Mouse (Mus musculus) myocyte (in vitro differentiated cells): ENCODE measurements around the gene Adamts16. TPM values are rescaled to one million over a fixed set of nuclear protein-coding genes. Genes with fewer than 3 reads are reported as not detected.
A peak's percentile ranks its signal among the peaks of the same experiment; 100 is the strongest.

Experiments
- H3K27me3 ChIP-seq: one replicate; pipeline ENCODE4 v1.6.1; 2011; ENCODE audit not compliant: control insufficient read depth, insufficient read depth, insufficient read length
- H3K36me3 ChIP-seq: one replicate; pipeline ENCODE4 v1.6.1; 2011; ENCODE audit not compliant: control insufficient read depth, insufficient read depth
- H3K4me2 ChIP-seq: one replicate; pipeline ENCODE4 v1.6.1; 2011; ENCODE audit warnings: low read depth, control low read depth
- H3K4me3 ChIP-seq: one replicate; pipeline ENCODE4 v1.5.1; 2011; ENCODE audit warnings: mild to moderate bottlenecking, control low read depth, moderate library complexity
- H3K79me2 ChIP-seq: one replicate; pipeline ENCODE4 v1.6.1; 2011; ENCODE audit not compliant: control insufficient read depth, insufficient read depth
- H3ac ChIP-seq: one replicate; pipeline ENCODE4 v1.6.1; 2011; ENCODE audit not compliant: control insufficient read depth, insufficient read length
- CEBPB ChIP-seq: IDR thresholded peaks from 2 replicates; pipeline ENCODE4 v1.6.1; 2011; ENCODE audit warnings: mild to moderate bottlenecking, moderate library complexity; ENCODE audit not compliant: poor library complexity, insufficient read depth, severe bottlenecking
- E2F4 ChIP-seq: IDR thresholded peaks from one replicate; pipeline ENCODE4 v1.6.1; 2011; ENCODE audit warnings: mild to moderate bottlenecking, control low read depth, moderate library complexity; ENCODE audit not compliant: insufficient read depth
- MAX ChIP-seq: IDR thresholded peaks from one replicate; pipeline ENCODE4 v1.6.1; 2011; ENCODE audit warnings: low read depth, mild to moderate bottlenecking, control low read depth
- MYOD1 ChIP-seq, 3 experiments: IDR thresholded peaks; one replicate each; pipeline ENCODE4 v1.6.1; 2011; ENCODE audit warnings: control low read depth in 2 of 3, low read depth in 2 of 3, mild to moderate bottlenecking in 2 of 3, moderate library complexity in 1 of 3; ENCODE audit not compliant: insufficient read length in 2 of 3, control insufficient read depth in 1 of 3
- MYOG ChIP-seq, 3 experiments: IDR thresholded peaks; one replicate each; pipeline ENCODE4 v1.6.1; 2011; ENCODE audit warnings: control low read depth in 2 of 3, low read depth in 2 of 3, mild to moderate bottlenecking in 2 of 3; ENCODE audit not compliant: insufficient read length in 2 of 3, control insufficient read depth in 1 of 3, insufficient read depth in 1 of 3
- POLR2A ChIP-seq: IDR thresholded peaks from one replicate; pipeline ENCODE4 v1.6.1; 2011; ENCODE audit warnings: low read depth, mild to moderate bottlenecking, control low read depth, moderate library complexity; ENCODE audit not compliant: insufficient read length
- POLR2AphosphoS2 ChIP-seq: IDR thresholded peaks from one replicate; pipeline ENCODE4 v1.6.1; 2011; ENCODE audit warnings: low read depth, control low read depth; ENCODE audit not compliant: insufficient read length
- REST ChIP-seq: IDR thresholded peaks from one replicate; pipeline ENCODE4 v1.6.1; 2011; ENCODE audit warnings: mild to moderate bottlenecking, control low read depth, moderate library complexity; ENCODE audit not compliant: insufficient read depth, insufficient read length
- SRF ChIP-seq: IDR thresholded peaks from one replicate; pipeline ENCODE4 v1.6.1; 2011; ENCODE audit warnings: low read depth; ENCODE audit not compliant: control insufficient read depth, insufficient read length
- TCF12 ChIP-seq: IDR thresholded peaks from one replicate; pipeline ENCODE4 v1.6.1; 2011; ENCODE audit warnings: mild to moderate bottlenecking, control low read depth; ENCODE audit not compliant: poor library complexity, insufficient read depth, severe bottlenecking
- TCF3 ChIP-seq: IDR thresholded peaks from one replicate; pipeline ENCODE4 v1.6.1; 2011; ENCODE audit warnings: low read depth, control low read depth; ENCODE audit not compliant: insufficient read length
- USF1 ChIP-seq: IDR thresholded peaks from one replicate; pipeline ENCODE4 v1.6.1; 2011; ENCODE audit warnings: low read depth, mild to moderate bottlenecking, control low read depth, moderate library complexity
- polyA plus RNA-seq: library from polyadenylated mRNA; unstranded; fragments of >200 nt; fragmentation: generic; extraction: Trizol; gene quantifications from one replicate; pipeline ENCODE4 v1.2.1, GENCODE M21; 2012; ENCODE audit warnings: missing spikeins

The Adamts16 gene
- polyA plus RNA-seq, 1 experiment = 0.67 TPM

DNA sequence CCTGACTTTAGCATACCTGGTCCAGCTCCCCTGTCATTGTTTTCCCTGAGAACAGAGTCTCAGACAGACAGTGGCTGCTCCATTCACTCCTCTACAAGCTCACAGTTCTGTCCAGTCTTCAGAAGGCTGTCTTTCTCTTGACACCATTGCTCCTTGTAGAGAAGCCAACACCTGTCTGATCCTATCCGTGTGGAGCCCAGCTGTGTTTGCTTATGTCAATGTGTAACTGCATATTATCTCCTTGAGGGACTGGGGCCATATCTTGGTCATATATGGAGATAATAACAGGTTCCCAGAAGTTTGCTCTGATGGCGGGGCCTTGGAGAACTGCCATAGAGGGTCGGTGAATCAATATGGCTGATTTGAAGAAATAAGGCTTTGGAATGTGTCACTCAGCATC, 115.4 kb downstream of the Adamts16 start:
- H3K27me3 ChIP-seq = no peaks in the 10 kb centered on the region
- no peaks in the 10 kb centered on the region for H3K36me3 ChIP-seq
- no peak overlapping the region for H3ac ChIP-seq
- no peak overlapping the region for H3K4me3 ChIP-seq
- no peak overlapping the region for H3K4me2 ChIP-seq
- TF ChIP-seq CEBPB (no peak), MYOD1 (IDR thresholded peaks at IDR 0.05; ENCODE audit: control insufficient read depth in 1 of 3, insufficient read length in 2 of 3, low read depth in 2 of 3) (peak in 1 of 3 experiments; percentile 21), MAX (no peak)
- H3K79me2 ChIP-seq = no peaks in the 10 kb centered on the region

DNA sequence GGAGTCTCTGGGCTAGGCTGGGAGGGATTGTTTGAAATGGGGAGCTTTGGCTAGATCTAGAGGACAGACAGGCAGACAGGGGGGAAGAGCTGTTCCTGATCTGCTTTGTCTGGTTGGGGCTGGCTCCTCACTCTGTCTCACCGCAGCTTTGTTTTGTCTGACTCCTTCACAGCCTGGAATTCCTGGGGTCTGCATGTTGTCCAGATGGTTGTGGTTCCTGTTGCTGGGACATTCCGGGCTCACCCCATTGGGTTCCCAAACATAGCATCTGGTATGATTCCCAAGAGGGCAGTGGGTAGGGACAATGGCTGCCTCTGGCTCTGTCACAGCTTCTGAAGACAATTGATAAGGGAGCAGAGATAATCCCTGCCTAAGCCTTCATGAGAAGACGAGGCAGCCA, 117.0 kb downstream of the Adamts16 start:
- Histone ChIP-seq H3K79me2 (no peaks in the 10 kb centered on the region), H3K4me2 (peak overlapping the region; percentile 55), H3K27me3 (no peaks in the 10 kb centered on the region), H3K36me3 (no peaks in the 10 kb centered on the region), H3K4me3 (no peak overlapping the region), H3ac (no peak overlapping the region)
- TF ChIP-seq POLR2AphosphoS2 = no peak
- peak in 2 of 3 experiments; percentile 29 to 46 for TF ChIP-seq MYOD1 (IDR thresholded peaks at IDR 0.05; ENCODE audit: control insufficient read depth in 1 of 3, insufficient read length in 2 of 3, low read depth in 2 of 3)
- peak in 2 of 3 experiments; percentile 15 to 65 for TF ChIP-seq MYOG (IDR thresholded peaks at IDR 0.05; ENCODE audit: control insufficient read depth in 1 of 3, insufficient read depth in 1 of 3, insufficient read length in 2 of 3, low read depth in 2 of 3)
- no peak for TF ChIP-seq E2F4
- TF ChIP-seq POLR2A = no peak
- peak; percentile 55 for TF ChIP-seq TCF12
- TF ChIP-seq TCF3 = peak; percentile 4
- TF ChIP-seq REST = no peak
- TF ChIP-seq CEBPB = no peak

DNA sequence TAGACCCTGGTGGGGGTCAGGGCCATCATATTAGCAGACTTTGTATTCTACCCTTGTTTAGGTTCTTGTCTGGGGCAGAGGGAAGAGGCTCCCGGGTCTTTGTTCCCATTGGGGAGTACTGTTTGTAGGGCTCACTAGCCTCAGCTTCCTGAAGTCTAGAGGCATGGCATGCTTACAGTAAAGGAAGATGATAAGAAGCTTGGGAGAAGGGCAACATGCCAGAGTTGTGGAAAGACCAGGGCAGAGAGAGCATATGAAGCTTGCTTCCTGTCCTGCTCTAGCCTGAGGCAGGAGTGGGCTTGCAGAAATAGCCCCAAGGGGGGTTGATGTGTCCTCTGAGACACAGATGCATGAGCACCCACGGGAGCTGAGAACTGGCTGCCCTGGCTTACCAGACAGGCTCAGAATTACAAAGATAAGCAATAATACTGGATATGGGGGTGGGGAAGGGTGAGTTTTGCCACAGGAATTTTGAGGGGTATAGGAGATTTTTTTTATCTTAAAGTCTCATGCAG, 117.4 kb downstream of the Adamts16 start:
- Histone ChIP-seq H3K27me3 (no peaks in the 10 kb centered on the region), H3K79me2 (no peaks in the 10 kb centered on the region), H3K36me3 (no peaks in the 10 kb centered on the region), H3K4me2 (peak overlapping the region; percentile 55), H3K4me3 (no peak overlapping the region), H3ac (no peak overlapping the region)
- TF ChIP-seq MAX = no peak
- TF ChIP-seq E2F4 = no peak
- no peak for TF ChIP-seq TCF12
- TF ChIP-seq POLR2A = no peak
- TF ChIP-seq USF1 = no peak
- TF ChIP-seq POLR2AphosphoS2 = no peak
- no peak for TF ChIP-seq REST
- no peak for TF ChIP-seq MYOG (IDR thresholded peaks at IDR 0.05; ENCODE audit: control insufficient read depth in 1 of 3, insufficient read depth in 1 of 3, insufficient read length in 2 of 3, low read depth in 2 of 3)
- no peak for TF ChIP-seq MYOD1 (IDR thresholded peaks at IDR 0.05; ENCODE audit: control insufficient read depth in 1 of 3, insufficient read length in 2 of 3, low read depth in 2 of 3)
- no peak for TF ChIP-seq TCF3
- TF ChIP-seq SRF = no peak
- TF ChIP-seq CEBPB = no peak

DNA sequence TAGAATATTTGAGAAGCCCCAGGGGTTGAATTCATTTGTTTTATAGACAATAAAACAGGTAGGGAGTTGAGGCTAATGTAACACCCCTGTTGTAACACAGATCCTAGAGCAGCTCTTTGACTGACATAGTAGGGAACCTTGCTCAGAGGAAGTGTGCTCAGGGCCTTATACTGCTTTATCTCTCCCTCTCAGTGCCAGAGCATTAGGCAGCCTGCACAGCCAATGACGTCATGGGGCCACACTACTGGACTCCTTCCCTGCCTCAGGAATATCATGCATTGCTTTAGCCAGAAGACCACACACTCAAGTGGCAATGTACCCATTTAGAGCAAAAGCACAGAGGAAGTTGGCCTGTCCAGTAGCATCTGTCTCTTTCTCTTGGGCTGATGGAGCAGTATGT, 121.6 kb downstream of the Adamts16 start:
- no peaks in the 10 kb centered on the region for H3K79me2 ChIP-seq
- H3K4me2 ChIP-seq = no peak overlapping the region
- H3K4me3 ChIP-seq = no peak overlapping the region
- H3K27me3 ChIP-seq = no peaks in the 10 kb centered on the region
- H3K36me3 ChIP-seq = no peaks in the 10 kb centered on the region
- TF ChIP-seq POLR2A = no peak
- no peak for TF ChIP-seq CEBPB
- no peak for TF ChIP-seq MYOD1 (IDR thresholded peaks at IDR 0.05; ENCODE audit: control insufficient read depth in 1 of 3, insufficient read length in 2 of 3, low read depth in 2 of 3)
- no peak for TF ChIP-seq MAX
- no peak for TF ChIP-seq POLR2AphosphoS2
- no peak for TF ChIP-seq E2F4
- no peak for TF ChIP-seq REST
- TF ChIP-seq TCF12 = no peak
- TF ChIP-seq TCF3 = no peak
- no peak for TF ChIP-seq USF1
- no peak overlapping the region for H3ac ChIP-seq

DNA sequence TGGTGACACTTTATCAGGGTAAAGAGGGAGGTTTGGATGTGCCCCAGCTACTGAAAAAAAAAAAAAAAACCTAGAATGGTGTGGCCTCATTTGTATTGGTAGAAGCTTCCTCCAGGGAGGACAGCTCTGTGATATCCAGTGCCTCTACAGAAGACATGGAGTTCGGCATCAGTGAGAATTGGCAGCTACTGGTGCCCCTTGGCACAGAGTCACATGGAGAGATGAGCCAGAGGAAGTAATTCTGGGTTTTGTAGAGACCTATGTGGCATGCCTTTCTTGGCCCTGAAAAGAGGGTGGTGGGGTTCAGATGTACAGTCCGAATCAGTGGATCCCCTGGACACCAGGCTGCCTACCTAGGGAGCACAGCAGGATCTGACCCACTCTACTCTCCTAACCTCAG, 122.8 kb downstream of the Adamts16 start:
- Histone ChIP-seq H3K27me3 (no peaks in the 10 kb centered on the region), H3K36me3 (no peaks in the 10 kb centered on the region), H3K4me3 (no peak overlapping the region), H3K4me2 (no peak overlapping the region), H3K79me2 (no peaks in the 10 kb centered on the region), H3ac (no peak overlapping the region)
- no peak for TF ChIP-seq POLR2A

DNA sequence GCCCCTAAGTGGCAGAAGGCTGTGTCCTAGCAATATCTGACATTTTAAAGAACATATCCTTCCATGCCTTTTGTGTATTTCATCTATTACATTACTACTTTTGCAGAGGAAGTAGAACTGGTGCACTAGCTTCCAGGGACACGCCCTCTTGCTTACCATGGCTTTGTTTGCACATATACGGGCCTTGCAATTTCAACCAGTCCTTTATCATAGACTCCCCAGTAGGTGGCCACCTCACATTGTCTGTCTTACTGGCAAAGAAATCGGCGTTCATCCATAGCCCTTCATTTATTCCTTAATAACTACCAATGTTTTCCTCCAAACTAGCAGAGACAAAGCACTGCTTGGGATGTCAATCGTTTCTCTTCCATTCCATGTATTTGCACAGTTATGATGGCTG, 125.6 kb downstream of the Adamts16 start:
- Histone ChIP-seq H3K79me2 (no peaks in the 10 kb centered on the region), H3K4me3 (no peak overlapping the region), H3K4me2 (no peak overlapping the region), H3ac (no peak overlapping the region), H3K27me3 (no peaks in the 10 kb centered on the region), H3K36me3 (no peaks in the 10 kb centered on the region)
- TF ChIP-seq E2F4 (no peak), MYOD1 (IDR thresholded peaks at IDR 0.05; ENCODE audit: control insufficient read depth in 1 of 3, insufficient read length in 2 of 3, low read depth in 2 of 3) (no peak), SRF (no peak), USF1 (no peak), TCF12 (no peak), MAX (no peak)
